Mouse (Mus musculus) E14TG2a.4 (cell line): ENCODE data around the gene Evc2.

ENCODE experiments used
- H3K27me3 ChIP-seq: 2 replicates; pipeline ENCODE4 v1.6.1; 2014; ENCODE audit warnings: low read length, control low read depth; ENCODE audit not compliant: insufficient read depth
- H3K36me3 ChIP-seq: 2 replicates; pipeline ENCODE4 v1.6.1; 2014; ENCODE audit warnings: low read length, control low read depth; ENCODE audit not compliant: insufficient read depth
- H3K4me1 ChIP-seq: replicated peaks from 2 replicates; pipeline ENCODE4 v1.6.1; 2014; ENCODE audit warnings: low read depth, low read length, control low read depth
- H3K4me3 ChIP-seq: replicated peaks from 2 replicates; pipeline ENCODE4 v1.5.1; 2014; ENCODE audit warnings: mild to moderate bottlenecking, low read length
- H3K9me3 ChIP-seq: 2 replicates; pipeline ENCODE4 v1.6.1; 2014; ENCODE audit warnings: low read length, control low read depth
- CTCF ChIP-seq: conservative IDR thresholded peaks from 2 replicates; pipeline ENCODE4 v1.5.1; 2014; ENCODE audit warnings: low read length
- NANOG ChIP-seq: IDR thresholded peaks from 2 replicates; pipeline ENCODE4 v1.6.1; 2014; ENCODE audit warnings: borderline replicate concordance, low read length, mixed read lengths
- POU5F1 ChIP-seq: IDR thresholded peaks from 2 replicates; pipeline ENCODE4 v1.6.1; 2014; ENCODE audit warnings: low read length, borderline replicate concordance

The Evc2 gene

GRCm38 (mm10) chr5:37383570-37383969 lies 45.3 kb downstream of the Evc2 start:
- Histone ChIP-seq H3K4me1 (peaks cover 7% of the 10 kb centered on the region), H3K9me3 (no peaks in the 10 kb centered on the region), H3K27me3 (no peaks in the 10 kb centered on the region), H3K36me3 (peaks cover 90% of the 10 kb centered on the region), H3K4me3 (no peak overlapping the region)
- TF ChIP-seq NANOG (no peak), POU5F1 (no peak), CTCF (peak; percentile 13; the same call in 1 of the 2 replicates)

- Histone ChIP-seq H3K4me3 (no peak overlapping the region), H3K27me3 (no peaks in the 10 kb centered on the region), H3K9me3 (no peaks in the 10 kb centered on the region), H3K36me3 (peaks cover 70% of the 10 kb centered on the region), H3K4me1 (peaks cover 7% of the 10 kb centered on the region)
- no peak for TF ChIP-seq POU5F1
- no peak for TF ChIP-seq NANOG
- TF ChIP-seq CTCF, result no peak
These were observed 50.3 kb downstream of the Evc2 start for GRCm38 (mm10) chr5:37388646-37389045.

- peaks cover 67% of the 10 kb centered on the region for H3K36me3 ChIP-seq
- H3K4me1 ChIP-seq, result peaks cover 7% of the 10 kb centered on the region
- no peak overlapping the region for H3K4me3 ChIP-seq
- no peaks in the 10 kb centered on the region for H3K27me3 ChIP-seq
- no peaks in the 10 kb centered on the region for H3K9me3 ChIP-seq
- no peak for TF ChIP-seq CTCF
- TF ChIP-seq POU5F1, result no peak
- TF ChIP-seq NANOG, result no peak
These were observed 51.7 kb downstream of the Evc2 start for GRCm38 (mm10) chr5:37389808-37390495.

- Histone ChIP-seq H3K4me3 (no peak overlapping the region), H3K27me3 (no peaks in the 10 kb centered on the region), H3K4me1 (peaks cover 7% of the 10 kb centered on the region), H3K9me3 (no peaks in the 10 kb centered on the region), H3K36me3 (peaks cover 65% of the 10 kb centered on the region)
- TF ChIP-seq CTCF (no peak), NANOG (no peak), POU5F1 (no peak)
These were observed 52.6 kb downstream of the Evc2 start for GRCm38 (mm10) chr5:37390923-37391322.

- Histone ChIP-seq H3K27me3 (no peaks in the 10 kb centered on the region), H3K4me1 (no peaks in the 10 kb centered on the region; the same call in 1 of the 2 replicates), H3K9me3 (no peaks in the 10 kb centered on the region), H3K4me3 (no peak overlapping the region), H3K36me3 (peaks cover 56% of the 10 kb centered on the region)
- TF ChIP-seq CTCF (no peak), NANOG (no peak), POU5F1 (no peak)
These were observed 53.6 kb downstream of the Evc2 start for GRCm38 (mm10) chr5:37391901-37392300.

- Histone ChIP-seq H3K9me3 (0 out of 2 replicates have a peak, but pooled peaks cover 5% of the 10 kb centered on the region), H3K36me3 (peaks cover 32% of the 10 kb centered on the region), H3K4me1 (no peaks in the 10 kb centered on the region), H3K4me3 (no peak overlapping the region), H3K27me3 (no peaks in the 10 kb centered on the region)
- TF ChIP-seq POU5F1, result no peak
- TF ChIP-seq CTCF, result no peak
- no peak for TF ChIP-seq NANOG
These were observed 57.1 kb downstream of the Evc2 start for GRCm38 (mm10) chr5:37395172-37396030.

GRCm38 (mm10) chr5:37419028-37419427 lies 80.7 kb downstream of the Evc2 start:
- Histone ChIP-seq H3K4me1 (no peaks in the 10 kb centered on the region), H3K9me3 (no peaks in the 10 kb centered on the region), H3K36me3 (peaks cover 29% of the 10 kb centered on the region), H3K27me3 (no peaks in the 10 kb centered on the region), H3K4me3 (no peak overlapping the region)
- TF ChIP-seq POU5F1 (no peak), CTCF (no peak), NANOG (no peak)

- Histone ChIP-seq H3K27me3 (no peaks in the 10 kb centered on the region), H3K4me3 (no peak overlapping the region), H3K9me3 (no peaks in the 10 kb centered on the region), H3K36me3 (peaks cover 21% of the 10 kb centered on the region), H3K4me1 (no peaks in the 10 kb centered on the region)
- no peak for TF ChIP-seq NANOG
These were observed 88.9 kb downstream of the Evc2 start for GRCm38 (mm10) chr5:37427210-37427609.
